Mouse (Mus musculus): ENCODE results near the gene Snx21.

Gene Snx21

GRCm38 (mm10) chr2:164832748-164833301, 47.2 kb downstream of the Snx21 start, which contains the start of gene Ctsa:
TSS of gene Ctsa (plus strand) at chr2:164832873.
- peak; percentile 81 for DNase-seq

- DNase-seq: peak; percentile 87
Observed at GRCm38 (mm10) chr2:164833314-164833959, 47.8 kb downstream of the Snx21 start, which contains the start of gene Neurl2. TSS of gene Neurl2 (minus strand) at chr2:164833456.

GRCm38 (mm10) chr2:164834531-164834930, 48.9 kb downstream of the Snx21 start:
- no peak for DNase-seq

GRCm38 (mm10) chr2:164835164-164835563, 49.5 kb downstream of the Snx21 start:
- no peak for DNase-seq
